Mouse (Mus musculus): Measurements from ENCODE around the gene Gm13030.

- TF ChIP-seq POLR2A (IDR thresholded peaks at IDR 0.05; ENCODE audit: extremely low read depth, insufficient read depth, low read length) (no peak), CTCF (IDR thresholded peaks at IDR 0.05; ENCODE audit: extremely low read depth, insufficient read depth, low read length) (no peak)
Observed at GRCm38 (mm10) chr4:138827147-138827546, 46.6 kb downstream of the Gm13030 start.

Measured in cortical plate, adult 2 months (tissue).